Mouse (Mus musculus) neural tube, embryonic 15.5 days (tissue): ENCODE data around the gene Lyg1. TPM values are rescaled to one million over a fixed set of nuclear protein-coding genes. Genes with fewer than 3 reads are reported as not detected.

Experiments used
- ATAC-seq: fragments of 200-750 bp; cut with Nextera tagmentation; 2 replicates; pipeline ENCODE4 v1.8.0; 2017; ENCODE audit warnings: mild to moderate bottlenecking, moderate TSS enrichment, moderate library complexity; ENCODE audit not compliant: low FRiP score
- H3K27ac ChIP-seq: fragments of 300-500 bp; sonication (generic); replicated peaks from 2 replicates; pipeline ENCODE4 v1.5.1; 2015; ENCODE audit warnings: mild to moderate bottlenecking, inconsistent platforms
- H3K27me3 ChIP-seq: fragments of 300-500 bp; sonication (generic); replicated peaks from 2 replicates; pipeline ENCODE4 v1.6.1; 2015; ENCODE audit warnings: inconsistent platforms
- H3K36me3 ChIP-seq: fragments of 300-500 bp; sonication (generic); 2 replicates; pipeline ENCODE4 v1.6.1; 2015; ENCODE audit warnings: inconsistent platforms
- H3K4me1 ChIP-seq: fragments of 300-500 bp; sonication (generic); 2 replicates; pipeline ENCODE4 v1.6.1; 2015; ENCODE audit warnings: inconsistent platforms
- H3K4me2 ChIP-seq: fragments of 300-500 bp; sonication (generic); 2 replicates; pipeline ENCODE4 v1.6.1; 2015; ENCODE audit warnings: inconsistent platforms, mild to moderate bottlenecking, moderate library complexity
- H3K4me3 ChIP-seq: fragments of 300-500 bp; sonication (generic); replicated peaks from 2 replicates; pipeline ENCODE4 v1.5.1; 2015; ENCODE audit warnings: mild to moderate bottlenecking, inconsistent platforms
- H3K9ac ChIP-seq: fragments of 300-500 bp; sonication (generic); replicated peaks from 2 replicates; pipeline ENCODE4 v1.6.1; 2015; ENCODE audit warnings: mild to moderate bottlenecking, inconsistent platforms
- H3K9me3 ChIP-seq: fragments of 300-500 bp; sonication (generic); replicated peaks from 2 replicates; pipeline ENCODE4 v1.6.1; 2016; ENCODE audit warnings: inconsistent platforms
- WGBS: fragments of 180-500 bp; shearing (Covaris S2); methylation state at CpG from one replicate; pipeline ENCODE4 v1.1.7; 2015; ENCODE audit warnings: mixed read lengths; 5-methylcytosine and 5-hydroxymethylcytosine counted together
- polyA plus RNA-seq: library from polyadenylated mRNA; unstranded; fragments of >200 nt; fragmentation: Nextera tagmentation; extraction: Ambion mirVana; gene quantifications from 2 replicates; pipeline ENCODE4 v1.2.1, GENCODE M21; 2015

Lyg1 gene
- polyA plus RNA-seq = not detected in 2 replicates

GRCm38 (mm10) chr1:37957659-37958058 is at the start of gene Lyg1:
Gene Lyg1 (minus strand): TSS chr1:37957759.
- H3K9me3 ChIP-seq = no peaks in the 10 kb centered on the region
- no peaks in the 10 kb centered on the region for H3K36me3 ChIP-seq
- no peak within 1 kb of the TSS for H3K27ac ChIP-seq
- no peak within 1 kb of the TSS for H3K9ac ChIP-seq
- no peak within 1 kb of the TSS for H3K4me2 ChIP-seq
- no peaks in the 10 kb centered on the region for H3K4me1 ChIP-seq
- no peak within 1 kb of the TSS for H3K4me3 ChIP-seq
- 93% methylated on average over 5 of the region's 5 CpGs for WGBS
- ATAC-seq = no peak
- no peaks in the 10 kb centered on the region for H3K27me3 ChIP-seq

DNA sequence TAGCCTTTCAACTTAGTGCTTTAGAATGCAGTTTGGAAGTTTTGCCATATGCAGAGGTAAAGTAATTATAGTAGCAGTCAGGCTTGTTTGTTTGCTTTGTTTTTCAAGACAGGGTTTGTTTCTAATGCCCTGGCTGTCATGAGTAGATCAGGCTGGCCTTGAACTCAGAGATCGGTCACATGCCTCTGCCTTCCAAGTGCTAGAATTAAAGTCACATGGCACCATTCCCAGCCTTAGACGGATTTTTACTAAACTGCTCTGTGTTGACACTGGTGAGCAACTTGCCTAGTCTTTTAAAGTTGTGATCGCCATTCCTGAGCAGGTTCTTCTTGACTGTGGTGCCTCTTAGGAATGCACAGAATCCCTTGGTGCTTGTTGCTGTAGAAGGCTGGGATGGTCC is 49.2 kb upstream of the Lyg1 start:
- H3K27me3 ChIP-seq = no peaks in the 10 kb centered on the region
- H3K4me2 ChIP-seq = no peak overlapping the region
- H3K4me1 ChIP-seq = no peaks in the 10 kb centered on the region
- no peak overlapping the region for H3K4me3 ChIP-seq
- no peak overlapping the region for H3K27ac ChIP-seq
- ATAC-seq = no peak
- no peak overlapping the region for H3K9ac ChIP-seq
- WGBS = 73% methylated on average over 3 of the region's 3 CpGs
- H3K36me3 ChIP-seq = no peaks in the 10 kb centered on the region
- no peaks in the 10 kb centered on the region for H3K9me3 ChIP-seq

GRCm38 (mm10) chr1:38003046-38003445 is 45.5 kb upstream of the Lyg1 start:
- Histone ChIP-seq H3K9ac (no peak overlapping the region), H3K4me2 (no peak overlapping the region), H3K4me1 (peaks cover 13% of the 10 kb centered on the region), H3K27me3 (no peaks in the 10 kb centered on the region), H3K27ac (no peak overlapping the region), H3K36me3 (no peaks in the 10 kb centered on the region), H3K9me3 (no peaks in the 10 kb centered on the region), H3K4me3 (no peak overlapping the region)
- WGBS = 89% methylated on average over 3 of the region's 3 CpGs
- no peak for ATAC-seq

DNA sequence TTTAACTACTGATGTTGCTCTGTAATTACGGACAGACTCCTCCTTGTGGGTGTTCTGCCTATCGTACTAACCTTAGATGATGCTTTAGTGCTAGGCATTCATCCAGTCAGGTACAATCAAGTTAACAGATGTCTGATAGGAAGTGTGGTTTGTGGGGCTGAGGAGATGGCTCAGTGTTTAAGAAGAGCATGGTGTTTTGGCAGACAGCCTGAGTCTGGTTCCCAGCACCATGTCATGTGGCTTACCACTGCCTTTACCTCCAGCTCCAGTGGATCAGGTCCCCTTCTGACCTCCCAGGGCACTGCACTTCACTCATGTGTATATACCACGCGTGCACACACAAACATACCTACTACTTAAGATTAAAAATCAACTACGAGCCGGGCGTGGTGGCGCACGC is 44.4 kb upstream of the Lyg1 start:
- Histone ChIP-seq H3K9ac (no peak overlapping the region), H3K9me3 (no peaks in the 10 kb centered on the region), H3K36me3 (no peaks in the 10 kb centered on the region), H3K4me2 (no peak overlapping the region), H3K4me1 (peaks cover 13% of the 10 kb centered on the region), H3K4me3 (no peak overlapping the region), H3K27me3 (no peaks in the 10 kb centered on the region), H3K27ac (no peak overlapping the region)
- WGBS = 96% methylated on average over 9 of the region's 9 CpGs
- ATAC-seq = no peak

GRCm38 (mm10) chr1:38000844-38001243 is 43.3 kb upstream of the Lyg1 start:
- no peak for ATAC-seq
- Histone ChIP-seq H3K4me2 (no peak overlapping the region), H3K27me3 (no peaks in the 10 kb centered on the region), H3K36me3 (no peaks in the 10 kb centered on the region), H3K9ac (no peak overlapping the region), H3K4me3 (no peak overlapping the region), H3K27ac (no peak overlapping the region), H3K9me3 (no peaks in the 10 kb centered on the region), H3K4me1 (peaks cover 20% of the 10 kb centered on the region)
- WGBS = 94% methylated on average over 8 of the region's 8 CpGs

DNA sequence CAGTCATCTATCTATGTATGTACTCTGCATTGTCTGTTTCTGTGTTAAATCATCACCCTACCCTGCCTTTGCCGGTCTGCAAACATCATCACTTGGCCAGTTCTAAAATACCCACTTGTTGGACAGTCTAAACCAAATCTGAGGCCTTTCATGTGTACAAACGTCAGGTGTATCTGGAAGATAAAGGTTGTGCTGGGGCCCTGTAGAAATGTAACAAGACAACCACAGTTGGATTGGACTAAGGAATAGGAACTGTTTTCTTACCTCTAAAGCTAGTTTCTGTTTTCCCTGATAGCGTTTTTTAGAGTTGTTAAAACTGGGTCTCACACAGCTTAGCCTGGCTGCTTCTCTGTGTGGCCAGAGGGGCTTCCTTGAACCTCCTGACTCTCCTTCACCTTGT is 42.0 kb upstream of the Lyg1 start:
- no peak for ATAC-seq
- no peak overlapping the region for H3K4me3 ChIP-seq
- H3K27me3 ChIP-seq = no peaks in the 10 kb centered on the region
- no peak overlapping the region for H3K27ac ChIP-seq
- peaks cover 9% of the 10 kb centered on the region for H3K36me3 ChIP-seq
- no peaks in the 10 kb centered on the region for H3K9me3 ChIP-seq
- H3K4me1 ChIP-seq = peaks cover 23% of the 10 kb centered on the region
- no peak overlapping the region for H3K9ac ChIP-seq
- WGBS = 86% methylated on average over 3 of the region's 3 CpGs
- peak overlapping the region; percentile 83; the same call in 1 of the 2 replicates for H3K4me2 ChIP-seq

GRCm38 (mm10) chr1:37998371-37999199 is 41.0 kb upstream of the Lyg1 start:
- ATAC-seq = peak; percentile 8; the same call in 1 of the 2 replicates
- WGBS = 6% methylated on average over 40 of the region's 47 CpGs
- Histone ChIP-seq H3K27ac (peak overlapping the region; percentile 76), H3K9me3 (no peaks in the 10 kb centered on the region), H3K9ac (peak overlapping the region; percentile 78), H3K4me3 (peak overlapping the region; percentile 67), H3K27me3 (no peaks in the 10 kb centered on the region), H3K36me3 (peaks cover 19% of the 10 kb centered on the region), H3K4me2 (peak overlapping the region; percentile 83), H3K4me1 (peaks cover 23% of the 10 kb centered on the region)

- ATAC-seq = peak; percentile 93
- peak within 1 kb of the TSS; percentile 78 for H3K9ac ChIP-seq
- peak within 1 kb of the TSS; percentile 97 for H3K27ac ChIP-seq
- H3K9me3 ChIP-seq = no peaks in the 10 kb centered on the region
- H3K27me3 ChIP-seq = no peaks in the 10 kb centered on the region
- H3K4me3 ChIP-seq = peak within 1 kb of the TSS; percentile 67
- WGBS = under 1% methylated on average over 50 of the region's 50 CpGs
- H3K36me3 ChIP-seq = peaks cover 24% of the 10 kb centered on the region
- H3K4me1 ChIP-seq = peaks cover 23% of the 10 kb centered on the region
- peak within 1 kb of the TSS; percentile 83 for H3K4me2 ChIP-seq
Measured at GRCm38 (mm10) chr1:37997867-37998266, 40.3 kb upstream of the Lyg1 start, which contains the start of the genes Txndc9 and Eif5b. Gene Txndc9 (minus strand): TSS chr1:37997893. Gene Eif5b (plus strand): TSS chr1:37998010.

GRCm38 (mm10) chr1:37996877-37997484 is 39.4 kb upstream of the Lyg1 start:
- Histone ChIP-seq H3K9me3 (no peaks in the 10 kb centered on the region), H3K36me3 (peaks cover 32% of the 10 kb centered on the region), H3K27ac (peak overlapping the region; percentile 97), H3K27me3 (no peaks in the 10 kb centered on the region), H3K4me1 (peaks cover 27% of the 10 kb centered on the region), H3K4me3 (peak overlapping the region; percentile 67), H3K9ac (peak overlapping the region; percentile 78), H3K4me2 (peak overlapping the region; percentile 83)
- WGBS = under 1% methylated on average over 42 of the region's 42 CpGs
- ATAC-seq = peak; percentile 98

DNA sequence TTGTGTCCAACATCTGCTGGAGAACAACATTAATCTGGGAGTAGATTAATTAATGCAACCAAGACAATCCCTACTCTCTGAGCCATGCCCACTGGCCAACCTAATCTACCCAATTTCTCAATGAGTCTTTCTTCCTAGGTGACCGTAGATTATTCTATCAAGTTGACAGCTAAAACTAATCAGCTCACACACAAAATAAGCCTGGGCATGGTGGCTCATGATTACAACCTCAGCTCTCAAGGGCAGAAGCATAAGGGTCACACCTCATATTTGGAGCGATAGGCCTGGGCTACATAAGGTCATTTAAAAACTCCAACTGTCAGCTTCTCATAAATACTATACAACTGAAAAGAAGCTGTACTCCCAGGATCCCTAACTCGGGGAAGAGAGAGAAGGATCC is 38.7 kb upstream of the Lyg1 start:
- no peak for ATAC-seq
- Histone ChIP-seq H3K4me3 (peak overlapping the region; percentile 67), H3K4me2 (peak overlapping the region; percentile 83), H3K4me1 (peaks cover 27% of the 10 kb centered on the region), H3K36me3 (peaks cover 39% of the 10 kb centered on the region), H3K27me3 (no peaks in the 10 kb centered on the region), H3K27ac (peak overlapping the region; percentile 97; the same call in 1 of the 2 replicates), H3K9ac (peak overlapping the region; percentile 78), H3K9me3 (no peaks in the 10 kb centered on the region)
- WGBS = 47% methylated on average over 3 of the region's 3 CpGs

GRCm38 (mm10) chr1:37987856-37988255 is 30.3 kb upstream of the Lyg1 start:
- Histone ChIP-seq H3K9me3 (no peaks in the 10 kb centered on the region), H3K4me2 (no peak overlapping the region), H3K27me3 (no peaks in the 10 kb centered on the region), H3K4me1 (0 out of 2 replicates have a peak, but pooled peaks cover 4% of the 10 kb centered on the region), H3K4me3 (no peak overlapping the region), H3K36me3 (peaks cover 64% of the 10 kb centered on the region), H3K27ac (no peak overlapping the region), H3K9ac (no peak overlapping the region)
- WGBS = 95% methylated on average over 5 of the region's 5 CpGs
- ATAC-seq = no peak
